Mouse (Mus musculus) right cerebral cortex, postnatal 10 days (tissue): ENCODE results near the gene Hpdl.
"Not testable (repeated sequence)": the region's sequence is repeated elsewhere in the genome, so short reads cannot be mapped to it uniquely, and the experiment has no call there.

Experiments used
- DNase-seq, 2 experiments: peaks; one replicate each; pipeline ENCODE4 v3.0.0; 2021; ENCODE audit warnings: low spot score in 2 of 2

Hpdl gene

DNA sequence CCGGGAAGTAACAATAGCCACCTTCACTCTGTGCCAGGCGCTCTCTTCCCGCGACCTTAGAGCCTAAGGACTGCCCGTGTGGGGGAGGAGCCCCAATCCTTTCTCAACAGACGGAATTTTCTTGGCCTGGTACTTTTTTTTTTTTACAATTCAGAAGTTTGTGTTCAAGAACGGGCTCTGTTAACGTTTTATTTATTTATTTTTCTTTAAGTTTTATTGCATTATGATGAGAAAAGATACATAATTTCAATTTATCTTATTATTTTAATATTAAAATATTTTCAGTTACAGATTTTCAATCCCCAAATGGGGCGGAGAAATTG, at the start of gene Hpdl:
TSS of gene Hpdl (minus strand) at position 14 of the 323 bp plus-strand sequence.
- no peak for DNase-seq

GRCm38 (mm10) chr4:116869898-116870297, 48.4 kb upstream of the Hpdl start:
- no peak for DNase-seq

- no peak for DNase-seq
Measured at GRCm38 (mm10) chr4:116862023-116862422, 40.5 kb upstream of the Hpdl start.

GRCm38 (mm10) chr4:116859711-116860110, 38.2 kb upstream of the Hpdl start:
- no peak for DNase-seq

- DNase-seq = peak in 1 of 2 experiments; percentile 39
Measured at GRCm38 (mm10) chr4:116857203-116857602, 35.7 kb upstream of the Hpdl start.

- DNase-seq = no peak
Measured at GRCm38 (mm10) chr4:116854286-116854685, 32.8 kb upstream of the Hpdl start.

- DNase-seq = no peak
Measured at GRCm38 (mm10) chr4:116849901-116850300, 28.4 kb upstream of the Hpdl start.

GRCm38 (mm10) chr4:116844324-116844723, 22.8 kb upstream of the Hpdl start:
- no peak for DNase-seq

- DNase-seq = no peak
Measured at GRCm38 (mm10) chr4:116840841-116841240, 19.3 kb upstream of the Hpdl start.

DNA sequence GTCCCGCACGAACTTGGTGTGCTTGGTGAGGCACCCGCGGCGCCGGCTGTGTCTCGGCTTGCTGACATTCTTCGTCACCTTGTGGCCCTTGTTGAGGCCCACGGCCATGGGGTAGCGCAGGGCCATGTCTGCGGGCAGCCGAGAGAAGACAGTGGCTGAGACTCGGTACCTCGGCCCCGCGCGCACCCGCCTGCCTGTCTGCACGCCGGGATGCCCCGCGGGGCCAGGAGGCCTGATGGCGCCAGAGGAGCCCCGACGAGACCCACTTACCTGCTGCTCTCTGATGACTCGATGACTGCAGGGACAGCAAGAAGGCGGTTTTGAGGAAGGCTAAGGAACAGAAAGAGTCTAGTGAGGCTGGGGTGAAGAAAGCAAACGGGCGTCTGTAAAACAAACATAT, 18.6 kb upstream of the Hpdl start:
- DNase-seq = not testable (repeated sequence)

DNA sequence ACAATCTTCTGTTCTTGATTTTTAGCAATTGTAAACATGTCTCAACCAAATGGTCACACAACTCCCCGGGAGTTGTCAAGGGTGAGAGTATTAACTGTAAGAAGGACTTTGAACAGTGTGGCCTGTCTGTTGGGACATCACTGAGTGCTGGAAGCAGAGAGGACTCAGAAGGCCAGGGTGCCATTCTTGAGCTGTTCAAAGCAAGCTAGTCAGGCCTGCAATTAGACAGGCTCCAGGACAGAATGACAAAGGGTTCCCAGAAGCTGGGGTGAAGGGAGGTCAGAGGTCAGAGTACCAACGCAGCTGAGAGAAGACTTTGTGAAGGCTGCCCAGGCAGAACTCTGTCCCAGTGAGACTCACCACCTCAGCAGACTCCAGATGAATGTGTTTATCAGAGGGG, 17.5 kb upstream of the Hpdl start:
- no peak for DNase-seq

DNA sequence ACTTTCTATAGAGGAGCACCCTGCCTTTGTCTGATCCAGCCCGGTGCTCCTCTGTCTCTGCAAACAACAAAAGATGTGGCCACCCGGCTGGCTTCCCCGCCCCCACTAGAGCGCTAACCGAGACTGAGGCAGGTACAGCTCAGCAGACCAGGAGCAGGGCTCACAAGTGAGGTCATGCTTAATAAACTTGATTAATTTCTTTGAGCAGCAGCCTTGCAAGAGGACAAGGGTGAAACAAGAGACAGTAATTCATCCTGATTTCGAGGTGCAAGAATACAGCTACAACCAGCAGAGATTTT, 8.5 kb upstream of the Hpdl start:
- DNase-seq = no peak

GRCm38 (mm10) chr4:116829364-116830069, 8.0 kb upstream of the Hpdl start:
- no peak for DNase-seq

DNA sequence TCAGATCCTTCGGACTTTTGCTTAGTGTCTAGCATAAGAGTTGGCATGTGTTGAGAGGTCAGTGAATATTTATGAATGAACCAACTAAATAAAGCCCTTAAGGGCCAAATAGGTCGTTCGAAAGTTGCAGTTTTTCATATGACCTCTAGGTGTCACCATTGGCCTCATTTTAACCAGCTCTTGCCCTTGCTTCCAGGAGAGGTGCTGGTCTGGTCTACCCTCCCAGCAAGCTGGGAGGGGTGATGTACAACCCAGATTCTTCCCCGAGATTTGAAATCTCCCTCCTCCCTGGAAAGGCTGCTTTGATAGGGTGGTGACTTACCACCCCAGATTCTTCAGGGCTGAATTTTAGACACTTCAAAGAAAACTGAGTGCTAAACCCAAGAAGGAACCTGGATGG, 6.3 kb upstream of the Hpdl start:
- DNase-seq = peak; percentile 44 to 60

- peak; percentile 83 for DNase-seq
Measured at GRCm38 (mm10) chr4:116824541-116825004, 3.1 kb upstream of the Hpdl start.

GRCm38 (mm10) chr4:116820902-116821693, 409 bp downstream of the Hpdl start:
- peak; percentile 51 to 52 for DNase-seq

DNA sequence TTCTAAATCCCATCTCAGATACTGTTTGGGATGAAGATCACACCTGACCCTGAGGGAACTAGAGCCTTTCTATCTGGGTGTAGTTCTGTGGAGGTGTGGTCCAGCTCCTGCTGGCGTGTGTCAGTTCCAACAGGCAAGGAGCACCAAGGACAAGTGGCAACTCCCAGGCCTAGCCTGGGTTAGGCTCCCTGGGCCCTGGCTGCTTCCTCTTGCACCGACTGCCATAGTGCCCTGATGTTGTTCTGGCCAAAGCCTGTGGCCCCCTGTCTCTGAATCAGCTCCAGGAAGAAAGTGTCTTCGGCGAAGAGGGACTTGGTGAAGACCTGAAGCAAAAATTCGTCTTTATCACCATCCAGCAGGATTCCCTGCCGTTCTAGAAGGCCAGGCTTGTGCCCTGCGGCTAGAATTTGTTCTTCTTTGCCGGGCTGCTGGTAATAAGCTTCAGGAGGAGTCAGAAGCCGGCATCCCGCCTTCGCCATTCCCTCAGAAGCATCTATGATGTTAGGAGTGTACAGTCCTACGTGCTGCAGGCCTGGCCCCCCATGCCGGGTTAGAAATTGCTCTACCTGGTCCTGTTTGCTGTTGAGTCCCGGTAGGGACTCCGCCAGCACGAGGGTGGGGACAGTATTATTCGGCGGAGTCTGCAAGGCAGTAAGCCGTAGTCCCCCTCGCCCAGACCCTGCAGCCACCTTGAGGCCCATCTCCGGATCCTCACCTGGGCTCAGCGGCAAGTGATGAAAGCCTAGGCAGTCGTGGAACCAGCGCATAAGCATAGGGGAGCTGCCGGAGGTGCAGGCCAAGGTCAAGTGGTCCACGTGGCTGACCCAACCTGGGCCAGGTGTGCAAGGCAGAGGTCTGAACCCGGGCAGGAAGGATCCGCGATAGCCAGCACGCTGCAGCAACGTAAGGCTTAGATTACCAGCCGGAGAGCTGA, 1.3 kb downstream of the Hpdl start:
- no peak for DNase-seq

GRCm38 (mm10) chr4:116817486-116817885, 4.0 kb downstream of the Hpdl start:
- no peak for DNase-seq

GRCm38 (mm10) chr4:116815276-116815675, 6.2 kb downstream of the Hpdl start:
- no peak for DNase-seq

DNA sequence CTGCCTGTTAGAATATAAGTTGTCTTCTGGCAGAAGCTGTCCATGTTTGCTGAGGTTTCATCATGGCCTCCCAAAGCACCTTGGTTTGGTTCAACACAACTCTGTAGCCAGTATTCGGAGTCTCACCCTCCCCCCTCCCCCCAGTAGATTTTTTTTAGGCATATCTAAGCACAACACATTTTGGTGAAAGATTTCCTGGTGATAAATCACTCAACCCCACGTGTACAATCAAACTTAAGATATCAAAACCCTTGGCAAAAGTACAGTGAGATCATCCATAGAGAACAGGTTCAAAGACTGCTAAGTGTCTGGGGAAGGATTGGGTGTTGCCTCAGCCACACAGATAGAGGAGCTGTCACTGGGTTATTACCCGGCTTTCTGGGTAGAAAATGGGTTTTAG, 10.5 kb downstream of the Hpdl start:
- no peak for DNase-seq

GRCm38 (mm10) chr4:116807197-116808129, 14.0 kb downstream of the Hpdl start, which contains the start of the genes Toe1 and Mutyh:
Gene Toe1, minus strand, starts transcription at chr4:116807640.
Gene Mutyh, plus strand, starts transcription at chr4:116807723.
- DNase-seq = peak; percentile 97
